ENCODE assay signal across 15 mouse cellular contexts in the genomic region with DNA sequence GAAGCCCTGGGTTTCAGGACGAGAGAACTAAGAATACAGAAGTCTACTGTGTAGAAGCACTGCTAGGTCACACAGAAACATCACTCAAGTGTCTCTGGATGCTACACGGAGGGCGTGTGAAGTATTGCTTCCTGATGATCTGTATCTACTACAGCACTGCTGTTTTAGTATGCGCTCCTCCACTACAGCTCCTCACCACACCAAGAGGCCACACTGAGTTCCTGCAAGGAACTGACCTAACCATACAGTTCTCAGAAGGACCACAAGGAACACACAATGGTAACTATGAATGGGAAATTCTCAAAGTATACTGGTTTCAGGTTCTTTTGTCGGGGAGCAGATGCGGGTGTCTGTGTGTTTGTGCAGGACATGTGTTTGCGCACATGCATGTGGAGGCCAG. TPM values are rescaled to one million over a fixed set of nuclear protein-coding genes. Genes with fewer than 3 reads are reported as not detected.
DNase-seq lines count a peak whose midpoint lies in the region; ATAC-seq and TF ChIP-seq lines count a peak whose summit lies in the region.
"Had no signal": no experiment of that assay in that cellular context is flagged by ENCODE, and none has a peak within 500 bp of the region (broad histone marks: within the 10 kb centered on the region; RNA-seq: fewer than 3 reads in every experiment).

No protein-coding gene starts in this region.

- peak overlapping the region; percentile 94 for H3K27ac ChIP-seq in spleen, adult 2 months (ENCODE audit: insufficient read depth, low read length)
- H3K27ac ChIP-seq in liver, embryonic 14.5 days, result no peak overlapping the region
- peak overlapping the region; percentile 58 for H3K27ac ChIP-seq in small intestine, adult 2 months (ENCODE audit: insufficient read depth, low read depth, low read length)
- H3K27ac ChIP-seq: embryonic facial prominence, embryonic 12.5 days; gastrocnemius, adult 2 months; intestine, embryonic 15.5 days; kidney, postnatal 0 days; limb, embryonic 10.5 days had no signal

- no peak for TF ChIP-seq POLR2A in spleen, adult 2 months (IDR thresholded peaks at IDR 0.05; ENCODE audit: low read depth, low read length)
- no peak for TF ChIP-seq POLR2A in small intestine, adult 2 months (IDR thresholded peaks at IDR 0.05; ENCODE audit: low read depth, low read length)

- ATAC-seq in liver, embryonic 14.5 days (ENCODE audit: insufficient read depth), result peak; percentile 37; the same call in 1 of the 2 replicates
- ATAC-seq: forebrain, embryonic 14.5 days; intestine, embryonic 15.5 days had no signal

- no peak for DNase-seq in spleen, adult 2 months (ENCODE audit: low read depth in 1 of 2, low spot score in 2 of 2)
- DNase-seq in spleen, adult 12 weeks (ENCODE audit: low spot score), result no peak
- peak; percentile 38 for DNase-seq in T-cell, adult 2 months (ENCODE audit: low spot score)
- DNase-seq in liver, embryonic 14.5 days (ENCODE audit: low read depth in 3 of 3, low spot score in 3 of 3), result no peak
- DNase-seq in retina, embryonic 14.5 days (ENCODE audit: low spot score), result no peak
- no peak for DNase-seq in frontal cortex, postnatal 10 days (ENCODE audit: low spot score in 2 of 2)
- DNase-seq: cerebellum, adult 8-10 months; gastrocnemius, adult 2 months had no signal

- H3K9ac ChIP-seq in liver, embryonic 14.5 days (replicated peaks), result no peak overlapping the region
- H3K9ac ChIP-seq: embryonic facial prominence, embryonic 12.5 days; intestine, embryonic 15.5 days had no signal

- WGBS in spleen, adult 2 months, result 57% methylated on average over 7 of the region's 7 CpGs
- 60% methylated on average over 7 of the region's 7 CpGs for WGBS in liver, embryonic 14.5 days (ENCODE audit: insufficient replicate concordance)
- 86% methylated on average over 7 of the region's 7 CpGs for WGBS in small intestine, adult 2 months

- no peak overlapping the region for H3K4me2 ChIP-seq in liver, embryonic 14.5 days (ENCODE audit: low read depth)
- H3K4me2 ChIP-seq: embryonic facial prominence, embryonic 12.5 days; intestine, embryonic 15.5 days had no signal

- peaks cover 13% of the 10 kb centered on the region for H3K36me3 ChIP-seq in spleen, adult 2 months (ENCODE audit: control insufficient read depth, insufficient read depth, low read length)
- peaks cover 79% of the 10 kb centered on the region for H3K36me3 ChIP-seq in liver, embryonic 14.5 days (replicated peaks; ENCODE audit: control insufficient read depth, insufficient read depth, low read depth)
- peaks cover 24% of the 10 kb centered on the region for H3K36me3 ChIP-seq in small intestine, adult 2 months (ENCODE audit: control insufficient read depth, insufficient read depth, low read length)

- H3K4me3 ChIP-seq in spleen, adult 2 months (ENCODE audit: extremely low read depth, insufficient read depth, insufficient read length), result no peak overlapping the region
- no peak overlapping the region for H3K4me3 ChIP-seq in liver, embryonic 14.5 days (ENCODE audit: insufficient read depth in 1 of 2, low read depth in 2 of 2, low read length in 2 of 2)
- no peak overlapping the region for H3K4me3 ChIP-seq in small intestine, adult 2 months (ENCODE audit: low read depth, low read length)
- H3K4me3 ChIP-seq: embryonic facial prominence, embryonic 12.5 days; gastrocnemius, adult 2 months; intestine, embryonic 15.5 days; limb, embryonic 10.5 days; myocyte had no signal

- TF ChIP-seq CTCF in spleen, adult 2 months (IDR thresholded peaks at IDR 0.05; ENCODE audit: extremely low read depth, insufficient read depth, insufficient read length, insufficient replicate concordance), result no peak
- no peak for TF ChIP-seq CTCF in liver, embryonic 14.5 days (IDR thresholded peaks at IDR 0.05; ENCODE audit: low read depth)
- TF ChIP-seq CTCF in small intestine, adult 2 months (IDR thresholded peaks at IDR 0.05; ENCODE audit: extremely low read depth, insufficient read length, insufficient replicate concordance, low read depth, low read length), result no peak

- H3K4me1 ChIP-seq in spleen, adult 2 months (ENCODE audit: control insufficient read depth, insufficient read depth, insufficient read length), result peaks cover 26% of the 10 kb centered on the region; the same call in 1 of the 2 replicates
- peaks cover 2 to 10% of the 10 kb centered on the region in 2 experiments; a peak in 3 of 4 replicates for H3K4me1 ChIP-seq in liver, embryonic 14.5 days (replicated peaks; ENCODE audit: control insufficient read depth in 2 of 2, insufficient read depth in 2 of 2, low read length in 1 of 2)
- peaks cover 4% of the 10 kb centered on the region; the same call in 1 of the 2 replicates for H3K4me1 ChIP-seq in small intestine, adult 2 months (ENCODE audit: control insufficient read depth, insufficient read depth, insufficient read length, low read length)
- H3K4me1 ChIP-seq: embryonic facial prominence, embryonic 12.5 days; intestine, embryonic 15.5 days; limb, embryonic 10.5 days had no signal

- no peaks in the 10 kb centered on the region for H3K27me3 ChIP-seq in spleen, adult 2 months (ENCODE audit: control insufficient read depth, insufficient read depth, low read length)
- H3K27me3 ChIP-seq in liver, embryonic 14.5 days (ENCODE audit: control insufficient read depth, insufficient read depth, low read length), result no peaks in the 10 kb centered on the region
- no peaks in the 10 kb centered on the region for H3K27me3 ChIP-seq in small intestine, adult 2 months (ENCODE audit: control insufficient read depth, insufficient read depth, low read length)
- H3K27me3 ChIP-seq: embryonic facial prominence, embryonic 12.5 days; intestine, embryonic 15.5 days had no signal

- no peak for TF ChIP-seq EP300 in liver, embryonic 14.5 days (IDR thresholded peaks at IDR 0.05; ENCODE audit: low read depth)

- H3K9me3 ChIP-seq in liver, embryonic 14.5 days (ENCODE audit: control insufficient read depth, low read length), result no peaks in the 10 kb centered on the region
- H3K9me3 ChIP-seq: embryonic facial prominence, embryonic 12.5 days; intestine, embryonic 15.5 days; limb, embryonic 10.5 days had no signal

RNA-seq across cellular contexts. Expression of a gene that starts 10.9 kb away (rescaled TPM):
- polyA plus RNA-seq in spleen, adult 2 months (2012; rRNA removed), result 23.6 and 26.2 TPM in 2 replicates
- polyA plus RNA-seq in liver, embryonic 14.5 days (2012; rRNA removed), result 29.6 and 55.3 TPM in 2 replicates
- polyA plus RNA-seq in liver, embryonic 14.5 days (2014; fragmentation: Nextera tagmentation; extraction: Ambion mirVana), result 93.2 and 102 TPM in 2 replicates
- polyA plus RNA-seq in small intestine, adult 2 months (2012; rRNA removed), result 5.6 and 8.7 TPM in 2 replicates

RNA-seq across cellular contexts. Expression of a gene that starts 11.0 kb away (rescaled TPM):
- 4.0 and 4.7 TPM in 2 replicates for polyA plus RNA-seq in spleen, adult 2 months (2012; rRNA removed)
- polyA plus RNA-seq in liver, embryonic 14.5 days (2012; rRNA removed), result 1.8 and 2.2 TPM in 2 replicates
- 2.7 and 3.1 TPM in 2 replicates for polyA plus RNA-seq in liver, embryonic 14.5 days (2014; fragmentation: Nextera tagmentation; extraction: Ambion mirVana)
- 1.2 and 1.4 TPM in 2 replicates for polyA plus RNA-seq in small intestine, adult 2 months (2012; rRNA removed)
